Mouse (Mus musculus) limb, embryonic 14.5 days (tissue): Measurements from ENCODE around the gene Larp7. TPM values are rescaled to one million over a fixed set of nuclear protein-coding genes. Genes with fewer than 3 reads are reported as not detected.
A peak's percentile ranks its signal among the peaks of the same experiment; 100 is the strongest.

Experiments used
- ATAC-seq: fragments of 200-750 bp; cut with Nextera tagmentation; 2 replicates; pipeline ENCODE4 v1.8.0; 2017; ENCODE audit warnings: low read depth, moderate number of reproducible peaks, moderate TSS enrichment; ENCODE audit not compliant: low FRiP score
- DNase-seq: peaks from one replicate; pipeline ENCODE4 v3.0.0-alpha.2; 2015; ENCODE audit warnings: low spot score
- H3K27ac ChIP-seq: fragments of 300-500 bp; sonication (generic); replicated peaks from 2 replicates; pipeline ENCODE4 v1.5.1; 2014; ENCODE audit warnings: low read depth, mild to moderate bottlenecking, low read length, moderate library complexity, mixed read lengths
- H3K27me3 ChIP-seq: fragments of 300-500 bp; sonication (generic); 2 replicates; pipeline ENCODE4 v1.6.1; 2014; ENCODE audit warnings: low read length, mixed read lengths; ENCODE audit not compliant: control insufficient read depth, insufficient read depth
- H3K36me3 ChIP-seq: fragments of 300-500 bp; sonication (generic); 2 replicates; pipeline ENCODE4 v1.6.1; 2014; ENCODE audit warnings: mild to moderate bottlenecking, low read length, moderate library complexity, mixed read lengths; ENCODE audit not compliant: control insufficient read depth, insufficient read depth
- H3K4me1 ChIP-seq: fragments of 300-500 bp; sonication (generic); 2 replicates; pipeline ENCODE4 v1.6.1; 2014; ENCODE audit warnings: antibody characterized with exemption, low read length, mixed read lengths; ENCODE audit not compliant: control insufficient read depth, insufficient read depth
- H3K4me2 ChIP-seq: fragments of 300-500 bp; sonication (generic); replicated peaks from 2 replicates; pipeline ENCODE4 v1.6.1; 2014; ENCODE audit warnings: low read depth, mild to moderate bottlenecking, low read length, moderate library complexity; ENCODE audit not compliant: severe bottlenecking
- H3K4me3 ChIP-seq: fragments of 300-500 bp; sonication (generic); replicated peaks from 2 replicates; pipeline ENCODE4 v1.5.1; 2014; ENCODE audit warnings: low read length
- H3K9ac ChIP-seq: fragments of 300-500 bp; sonication (generic); 2 replicates; pipeline ENCODE4 v1.6.1; 2014; ENCODE audit warnings: mild to moderate bottlenecking, low read depth, low read length, moderate library complexity; ENCODE audit not compliant: severe bottlenecking
- H3K9me3 ChIP-seq: fragments of 300-500 bp; sonication (generic); 2 replicates; pipeline ENCODE4 v1.6.1; 2016; ENCODE audit warnings: low read length; ENCODE audit not compliant: control insufficient read depth
- POLR2A ChIP-seq: fragments of 200-500 bp; IDR thresholded peaks from 2 replicates; pipeline ENCODE4 v1.8.0; 2012; ENCODE audit warnings: inconsistent platforms, mild to moderate bottlenecking, moderate library complexity, borderline replicate concordance; ENCODE audit not compliant: insufficient read depth, insufficient read length; ENCODE audit errors: extremely low read depth
- WGBS: fragments of 180-500 bp; shearing (Covaris S2); extraction: QIAGEN DNeasy Blood & Tissue Kit; methylation state at CpG from one replicate; pipeline ENCODE4 v1.1.7; 2014; 5-methylcytosine and 5-hydroxymethylcytosine counted together
- microRNA counts: library from miRNA; unstranded; fragments of <30 nt; microRNA quantifications from one replicate; lab custom pipeline; 2016
- microRNA-seq: library from miRNA; unstranded; fragments of <30 nt; microRNA quantifications from one replicate; pipeline ENCODE4, GENCODE M21; 2016
- polyA plus RNA-seq, 2 experiments: library from polyadenylated mRNA; depleted of rRNA in 1 of 2; stranded (reverse) in 1 of 2; unstranded in 1 of 2; fragments of >200 nt; fragmentation: Nextera tagmentation in 1 of 2; extraction: Ambion mirVana in 1 of 2; gene quantifications; 2 replicates each; pipeline versions ENCODE4 v1.2.1 to v1.2.3; 2012 to 2014

Gene Larp7
- polyA plus RNA-seq, 2 experiments, result 35.4 to 51.1 TPM

DNA sequence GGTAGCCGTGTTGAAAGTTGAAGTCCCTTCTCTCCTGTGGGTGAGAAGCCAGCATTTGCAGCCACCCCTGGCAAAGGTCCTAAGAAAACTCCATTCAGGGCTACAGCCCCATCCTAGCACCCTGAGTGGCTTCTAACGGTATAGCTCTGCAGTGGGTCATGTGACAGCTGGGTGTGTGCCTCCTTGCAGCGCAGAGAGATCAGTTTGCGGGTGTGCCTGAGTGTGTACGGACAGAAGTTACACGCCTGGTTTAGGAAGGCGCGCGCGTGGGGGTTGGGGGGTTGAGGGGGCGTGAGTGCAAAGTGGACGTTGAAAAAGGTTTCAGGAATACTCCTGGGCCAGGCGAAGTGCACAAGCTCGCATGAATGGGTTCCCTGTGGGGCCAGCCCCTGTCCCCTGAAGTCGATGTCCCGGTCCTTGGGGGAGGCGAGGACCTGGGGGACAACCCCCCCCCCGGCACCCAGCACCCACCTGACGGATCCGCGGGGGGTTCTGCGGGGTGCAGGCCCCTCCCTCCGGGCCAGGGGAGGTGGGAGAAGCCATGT, 54.9 kb downstream of the Larp7 start:
- DNase-seq (peak; percentile 9), ATAC-seq (no peak; the same call in 1 of the 2 replicates)
- Histone ChIP-seq H3K4me1 (peaks cover 10% of the 10 kb centered on the region; the same call in 1 of the 2 replicates), H3K9me3 (no peaks in the 10 kb centered on the region), H3K36me3 (no peaks in the 10 kb centered on the region), H3K27ac (no peak overlapping the region), H3K4me3 (peak overlapping the region; percentile 57), H3K4me2 (peak overlapping the region; percentile 100), H3K9ac (peak overlapping the region; percentile 54), H3K27me3 (peaks cover 34% of the 10 kb centered on the region)
- WGBS, result 2% methylated on average over 23 of the region's 23 CpGs
- TF ChIP-seq POLR2A, result no peak

DNA sequence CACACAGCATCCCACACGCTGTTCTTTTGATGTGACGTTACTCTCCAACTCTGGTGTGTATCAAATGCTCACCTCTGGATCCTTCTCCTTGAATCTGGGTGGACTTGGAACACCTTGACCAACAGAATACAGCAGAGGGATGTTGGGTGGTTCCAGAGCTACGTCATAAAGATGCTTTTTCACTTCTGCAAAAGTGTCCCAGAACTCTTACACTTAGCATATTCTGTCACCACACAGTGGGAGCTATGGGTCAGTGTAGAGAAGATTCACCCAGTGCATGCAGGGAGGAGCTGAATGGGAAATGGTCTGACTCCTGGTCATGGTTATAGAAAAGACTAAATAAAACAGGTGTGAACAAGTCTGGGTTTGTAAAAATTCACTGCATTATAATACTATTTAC, 60.5 kb downstream of the Larp7 start:
- no peak for TF ChIP-seq POLR2A
- Histone ChIP-seq H3K36me3 (no peaks in the 10 kb centered on the region), H3K9ac (no peak overlapping the region), H3K4me2 (no peak overlapping the region), H3K4me3 (no peak overlapping the region), H3K4me1 (no peaks in the 10 kb centered on the region), H3K27me3 (peaks cover 7% of the 10 kb centered on the region), H3K9me3 (no peaks in the 10 kb centered on the region), H3K27ac (no peak overlapping the region)
- DNase-seq (no peak), ATAC-seq (no peak)
- 85% methylated on average over 3 of the region's 3 CpGs for WGBS

DNA sequence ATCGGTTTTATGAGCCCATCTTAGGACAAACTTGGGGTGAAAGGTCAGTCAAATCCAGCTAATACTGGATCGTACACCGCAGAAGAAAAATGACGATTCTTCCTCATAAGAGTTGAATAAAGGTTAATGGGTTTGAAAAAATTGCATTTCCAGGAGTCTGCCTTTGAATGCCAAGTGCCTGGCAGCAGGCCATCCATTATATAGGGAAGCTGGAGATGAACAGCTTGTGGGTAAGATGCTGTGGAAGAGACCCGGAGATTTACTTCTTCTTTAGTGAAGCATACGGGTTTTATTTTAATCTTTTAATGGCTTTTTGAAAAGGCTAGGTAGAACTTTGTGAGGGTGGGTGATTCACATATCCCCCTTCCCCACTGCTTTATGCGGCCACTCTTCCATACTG, 65.8 kb downstream of the Larp7 start:
- 67% methylated on average over 7 of the region's 7 CpGs for WGBS
- H3K4me2 ChIP-seq, result no peak overlapping the region
- ATAC-seq, result no peak

More for the DNA sequence above, 65.8 kb downstream of the Larp7 start:
- H3K36me3 ChIP-seq, result no peaks in the 10 kb centered on the region
- H3K9ac ChIP-seq, result no peak overlapping the region
- no peak for TF ChIP-seq POLR2A
- no peaks in the 10 kb centered on the region for H3K27me3 ChIP-seq
- no peaks in the 10 kb centered on the region for H3K4me1 ChIP-seq
- H3K4me3 ChIP-seq, result no peak overlapping the region
- H3K27ac ChIP-seq, result no peak overlapping the region
- no peak for DNase-seq
- H3K9me3 ChIP-seq, result no peaks in the 10 kb centered on the region

MicroRNAs encoded within 50 kb of the gene (microRNA counts, 519-probe panel; counts per million panel counts)
- microRNA mmu-miR-302a (lab: Ali Mortazavi, UCI), result not detected
- microRNA mmu-miR-302b (lab: Ali Mortazavi, UCI), result not detected
- not detected for microRNA mmu-miR-302c (lab: Ali Mortazavi, UCI)
- not detected for microRNA mmu-miR-302d (lab: Ali Mortazavi, UCI)
- microRNA mmu-miR-367 (lab: Ali Mortazavi, UCI), result 2,407 counts per million, percentile 39 among the panel's probes with 10 or more counts

Small RNA genes within 50 kb of the gene (microRNA-seq; reads per million reads assigned to microRNA genes)
- 17.4 reads per million, percentile 27 among the genes with 10 or more reads in this experiment for gene Mir302a
- gene Mir302b, result 8.2 reads per million, percentile 19 among the genes with 10 or more reads in this experiment
- 2.1 reads per million for gene Mir302c
- 16.3 reads per million, percentile 26 among the genes with 10 or more reads in this experiment for gene Mir302d
- not detected for gene Mir367

Other genes with a start within 250 kb of the Larp7 start
- gene Ank2, start 54.0 kb downstream of the Larp7 start, polyA plus RNA-seq (2012; rRNA removed), result 41.3 and 41.6 TPM in 2 replicates
- 33.0 and 34.5 TPM in 2 replicates for gene Ank2, start 54.0 kb downstream of the Larp7 start, polyA plus RNA-seq (2014; fragmentation: Nextera tagmentation; extraction: Ambion mirVana)
- gene Zgrf1, start 140 bp upstream of the Larp7 start, polyA plus RNA-seq (2012; rRNA removed), result 12.6 and 14.1 TPM in 2 replicates
- gene Zgrf1, start 140 bp upstream of the Larp7 start, polyA plus RNA-seq (2014; fragmentation: Nextera tagmentation; extraction: Ambion mirVana), result 7.6 and 8.1 TPM in 2 replicates
- gene Neurog2, start 79.8 kb upstream of the Larp7 start, polyA plus RNA-seq (2012; rRNA removed), result 0.15 and 0.80 TPM in 2 replicates
- gene Neurog2, start 79.8 kb upstream of the Larp7 start, polyA plus RNA-seq (2014; fragmentation: Nextera tagmentation; extraction: Ambion mirVana), result not detected in 2 replicates
- 2.3 and 3.0 TPM in 2 replicates for gene Alpk1, start 227.2 kb upstream of the Larp7 start, polyA plus RNA-seq (2012; rRNA removed)
- 0.86 and 1.5 TPM in 2 replicates for gene Alpk1, start 227.2 kb upstream of the Larp7 start, polyA plus RNA-seq (2014; fragmentation: Nextera tagmentation; extraction: Ambion mirVana)
- 1.8 and 2.2 TPM in 2 replicates for gene Tifa, start 236.5 kb upstream of the Larp7 start, polyA plus RNA-seq (2012; rRNA removed)
- 3.7 and 3.8 TPM in 2 replicates for gene Tifa, start 236.5 kb upstream of the Larp7 start, polyA plus RNA-seq (2014; fragmentation: Nextera tagmentation; extraction: Ambion mirVana)